Mouse (Mus musculus) ES-CJ7 (cell line): ENCODE data around the gene Zdhhc19.
A peak's percentile ranks its signal among the peaks of the same experiment; 100 is the strongest.

Experiments used
- DNase-seq: peaks from one replicate; pipeline ENCODE4 v3.0.0; 2011; ENCODE audit warnings: low read depth, low spot score

Zdhhc19 gene

DNA sequence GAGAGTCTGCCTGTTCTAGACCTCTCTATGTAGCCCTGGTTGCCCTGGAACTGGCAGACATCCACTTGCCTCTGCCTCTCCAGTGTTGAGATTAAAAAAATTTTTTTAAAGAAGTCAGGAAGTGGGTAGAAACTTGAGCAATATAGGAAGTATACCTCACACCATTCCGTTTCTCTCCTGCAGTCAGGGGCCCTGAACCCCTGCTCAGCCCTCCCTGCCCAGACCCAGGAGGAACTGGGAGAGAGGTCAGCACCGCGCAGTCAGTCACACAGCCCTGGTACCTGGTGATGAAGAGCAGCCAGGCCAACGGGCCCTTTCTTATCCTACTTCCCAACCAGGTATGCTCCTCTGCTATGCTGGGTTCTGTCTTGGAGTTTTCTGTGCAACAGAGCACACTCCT lies 54.0 kb downstream of the Zdhhc19 start:
- no peak for DNase-seq

GRCm38 (mm10) chr16:32550487-32550886 lies 54.4 kb downstream of the Zdhhc19 start:
- DNase-seq, result peak; percentile 59

GRCm38 (mm10) chr16:32551346-32551747 lies 55.3 kb downstream of the Zdhhc19 start:
- DNase-seq, result peak; percentile 97

DNA sequence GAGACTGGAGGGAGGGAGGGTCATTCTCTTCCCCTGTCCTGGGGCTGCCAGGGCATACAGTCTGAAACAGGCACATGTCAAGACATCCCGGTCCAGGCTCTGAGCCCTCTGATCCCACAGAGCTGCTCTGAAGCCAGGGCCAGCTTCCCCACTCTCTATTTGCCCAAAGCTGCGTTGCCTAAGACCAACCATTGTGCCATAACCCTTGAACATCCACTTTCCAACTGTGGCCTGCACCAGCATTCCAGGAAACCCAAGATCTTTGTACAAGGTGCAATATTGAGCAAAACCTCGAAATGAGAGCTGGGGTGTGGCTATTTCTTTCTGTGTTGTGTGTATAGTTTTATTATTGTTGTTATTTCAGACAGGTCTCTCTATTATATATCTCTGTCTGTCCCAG lies 59.5 kb downstream of the Zdhhc19 start:
- DNase-seq, result no peak

- no peak for DNase-seq
Measured at GRCm38 (mm10) chr16:32559493-32559892, 63.4 kb downstream of the Zdhhc19 start.

- DNase-seq, result no peak
Measured at GRCm38 (mm10) chr16:32563056-32563793, 67.2 kb downstream of the Zdhhc19 start.

- peak; percentile 82 for DNase-seq
Measured at GRCm38 (mm10) chr16:32567282-32567681, 71.2 kb downstream of the Zdhhc19 start.

- no peak for DNase-seq
Measured at GRCm38 (mm10) chr16:32568401-32568800, 72.3 kb downstream of the Zdhhc19 start.

DNA sequence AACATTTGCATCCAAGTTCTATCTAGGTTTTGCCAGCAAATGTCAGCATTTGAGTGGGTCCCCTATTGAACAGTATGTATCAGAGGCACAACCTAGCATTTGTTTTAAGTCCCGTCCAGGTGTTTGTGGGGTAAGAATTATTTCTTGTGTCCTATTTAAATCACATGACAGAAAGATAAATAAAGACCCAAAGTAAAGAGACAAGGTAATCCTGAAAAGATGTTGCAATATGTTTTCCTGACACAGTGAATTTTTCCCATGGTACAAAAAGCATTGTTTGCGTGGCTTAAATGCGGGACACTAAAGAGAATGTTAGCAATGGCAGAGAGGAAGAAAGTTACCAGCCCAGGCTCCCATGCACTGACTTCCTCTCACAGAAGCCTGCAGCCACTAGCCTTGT lies 74.0 kb downstream of the Zdhhc19 start:
- DNase-seq, result no peak

DNA sequence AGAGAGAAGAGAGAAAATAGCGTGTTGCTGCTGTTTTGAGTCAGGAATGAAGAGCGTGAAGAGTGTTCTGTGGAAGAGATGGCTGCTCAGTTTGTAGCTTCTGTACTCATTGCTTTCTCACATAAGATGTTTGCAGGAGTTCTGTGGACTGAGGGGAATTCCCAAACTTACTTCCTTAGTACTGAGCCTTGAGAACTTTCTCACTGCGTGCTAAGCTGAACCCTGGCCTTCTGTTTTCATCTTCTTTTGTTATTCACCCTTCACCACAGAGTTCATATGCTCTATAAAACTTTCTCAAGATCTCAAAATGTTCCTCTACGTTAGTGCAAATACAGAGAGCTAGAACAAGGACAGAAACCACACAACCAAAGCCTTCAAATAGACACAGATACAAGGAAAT lies 76.5 kb downstream of the Zdhhc19 start:
- DNase-seq, result no peak

DNA sequence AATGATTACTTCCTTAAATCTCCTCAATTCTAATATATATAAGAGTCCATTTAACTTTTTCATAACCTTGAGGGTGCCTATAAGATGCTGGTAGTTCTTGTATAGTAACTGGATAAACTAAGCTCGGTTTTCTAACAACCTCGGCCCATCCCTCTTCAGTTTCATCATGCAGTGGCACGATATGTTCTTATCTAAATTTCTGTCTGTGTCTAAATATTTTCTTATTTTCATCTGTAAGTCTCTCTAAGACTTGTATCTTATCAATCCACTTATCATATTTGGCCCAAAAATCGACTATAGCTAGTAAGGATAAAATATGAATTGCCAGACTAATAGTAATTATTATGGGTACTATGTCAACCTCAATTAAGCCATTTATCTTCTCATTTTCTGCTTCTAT lies 90.4 kb downstream of the Zdhhc19 start:
- no peak for DNase-seq

GRCm38 (mm10) chr16:32588568-32588967 lies 92.5 kb downstream of the Zdhhc19 start:
- no peak for DNase-seq

DNA sequence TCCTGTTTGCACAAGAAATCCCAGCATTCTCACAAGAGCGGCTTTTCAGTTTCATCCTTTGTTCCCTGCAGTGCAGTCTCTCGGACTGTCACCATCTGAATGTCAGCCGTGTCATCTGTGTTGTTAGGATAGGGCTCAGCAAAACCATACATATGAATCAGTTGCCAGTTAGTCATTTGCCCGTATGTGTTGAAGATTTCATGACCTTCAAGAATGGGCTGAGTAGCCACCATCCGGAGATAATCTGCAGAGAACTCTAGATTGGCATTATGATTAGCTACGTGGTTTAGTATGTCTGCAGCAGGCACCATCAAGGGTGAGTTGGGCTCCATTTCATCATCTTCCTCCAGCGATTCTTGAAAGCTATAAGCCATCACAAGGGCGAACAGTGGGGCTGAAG lies 95.5 kb downstream of the Zdhhc19 start:
- no peak for DNase-seq

DNA sequence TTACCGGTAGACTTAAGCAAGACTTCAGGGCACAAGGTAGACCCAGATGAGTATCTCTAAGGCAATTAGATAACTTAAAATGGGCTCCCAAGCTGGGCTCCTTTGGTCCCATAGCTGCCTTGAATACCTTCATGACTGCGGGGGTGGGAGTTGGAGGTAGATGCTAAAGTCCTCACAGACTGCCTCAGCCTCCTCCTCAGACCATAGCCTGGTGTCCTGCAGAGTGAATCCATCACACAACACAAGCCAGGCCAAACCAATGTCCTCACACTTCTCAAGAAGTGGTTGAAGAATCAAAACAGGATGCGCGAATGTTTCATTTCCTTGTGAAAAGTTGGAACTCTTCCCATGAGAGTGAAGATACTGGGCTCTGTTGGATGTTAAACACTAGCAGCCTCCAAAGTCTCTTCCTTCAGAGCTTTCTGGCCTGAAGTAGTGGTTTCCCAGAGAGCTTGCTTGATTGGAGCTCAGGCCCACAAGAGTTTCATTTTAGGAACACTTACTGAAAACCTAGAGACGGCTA lies 97.3 kb downstream of the Zdhhc19 start:
- DNase-seq, result no peak

DNA sequence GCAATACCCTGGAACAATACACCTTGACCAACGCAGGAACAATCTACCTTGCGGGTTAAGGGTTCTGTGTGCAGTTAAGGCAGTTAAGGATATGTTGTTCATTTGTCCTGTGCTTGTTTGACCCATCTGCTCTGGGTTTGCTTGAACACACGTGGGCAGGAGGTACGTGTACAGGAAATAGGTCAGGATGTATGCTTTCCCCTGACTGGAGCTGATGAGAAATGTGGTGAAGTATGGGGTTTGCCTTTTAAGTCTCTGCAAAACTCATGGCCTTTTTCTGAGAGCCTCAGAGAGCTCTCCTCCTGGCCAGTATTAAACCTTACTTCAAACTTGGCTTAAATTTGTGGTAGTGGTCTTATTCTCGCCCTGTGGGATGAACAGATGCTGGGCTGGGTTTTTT lies 97.9 kb downstream of the Zdhhc19 start:
- DNase-seq, result no peak

GRCm38 (mm10) chr16:32594701-32595100 lies 98.6 kb downstream of the Zdhhc19 start:
- no peak for DNase-seq

GRCm38 (mm10) chr16:32595142-32595855 lies 99.2 kb downstream of the Zdhhc19 start:
- no peak for DNase-seq

- DNase-seq, result no peak
Measured at GRCm38 (mm10) chr16:32597909-32598381, 101.9 kb downstream of the Zdhhc19 start.

GRCm38 (mm10) chr16:32599151-32599550 lies 103.1 kb downstream of the Zdhhc19 start:
- no peak for DNase-seq

GRCm38 (mm10) chr16:32602193-32602685 lies 106.2 kb downstream of the Zdhhc19 start:
- no peak for DNase-seq

DNA sequence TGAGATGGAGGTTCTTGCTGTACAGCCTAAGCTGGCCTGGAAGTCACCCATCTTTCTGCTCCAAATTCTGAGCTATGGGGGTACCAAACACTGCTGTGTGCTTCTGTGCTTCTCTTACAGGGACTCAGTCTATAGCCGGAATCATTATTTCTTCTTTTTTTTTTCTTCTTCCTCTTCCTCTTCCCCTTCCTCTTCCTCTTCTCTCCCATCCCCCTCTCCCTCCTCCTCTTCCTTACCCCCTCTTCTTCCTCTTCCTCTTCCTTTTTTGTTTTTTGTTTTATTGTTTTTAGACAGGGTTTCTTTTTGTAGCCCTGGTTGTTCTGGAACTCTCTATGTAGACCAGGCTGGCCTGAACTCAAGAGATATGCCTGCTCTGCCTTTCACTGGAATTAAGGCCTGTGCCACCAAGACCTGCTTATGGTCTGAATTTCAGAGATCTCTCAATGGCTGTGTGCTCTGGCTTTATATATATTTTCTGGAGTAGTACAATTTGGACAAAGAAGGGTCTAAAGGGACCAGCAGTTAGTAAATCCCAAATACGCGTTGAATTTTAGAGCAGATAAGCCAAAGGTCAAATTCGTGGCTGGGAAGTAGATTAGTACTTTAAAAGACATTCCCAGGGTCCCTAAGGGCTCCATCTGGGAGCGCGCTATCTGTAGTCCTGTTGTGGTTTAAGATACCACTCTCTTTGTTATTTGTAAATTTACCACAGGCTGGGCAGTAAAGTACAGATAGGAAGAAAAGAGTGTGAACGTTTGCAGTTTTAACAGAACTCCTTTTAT lies 111.7 kb downstream of the Zdhhc19 start:
- no peak for DNase-seq

- DNase-seq, result no peak
Measured at GRCm38 (mm10) chr16:32608344-32608711, 112.3 kb downstream of the Zdhhc19 start.
